Mouse (Mus musculus) heart, adult 2 months (tissue): ENCODE measurements around the gene Gm20388. TPM values are rescaled to one million over a fixed set of nuclear protein-coding genes. Genes with fewer than 3 reads are reported as not detected.
"Not testable (repeated sequence)": the region's sequence is repeated elsewhere in the genome, so short reads cannot be mapped to it uniquely, and the experiment has no call there.

ENCODE experiments used
- DNase-seq, 2 experiments: peaks; one replicate each; pipeline ENCODE4 v3.0.0; 2021
- H3K27ac ChIP-seq: fragments of 200-600 bp; 2 replicates; pipeline ENCODE4 v1.8.1; 2022
- H3K27me3 ChIP-seq: fragments of 200-500 bp; 2 replicates; pipeline ENCODE4 v1.6.1; 2012; ENCODE audit warnings: mild to moderate bottlenecking, low read length, inconsistent platforms, mixed read lengths; ENCODE audit not compliant: control insufficient read depth, insufficient read depth
- H3K36me3 ChIP-seq: fragments of 200-500 bp; 2 replicates; pipeline ENCODE4 v1.6.1; 2012; ENCODE audit warnings: low read length, inconsistent platforms; ENCODE audit not compliant: control insufficient read depth, insufficient read depth
- H3K4me1 ChIP-seq: fragments of 200-500 bp; 2 replicates; pipeline ENCODE4 v1.6.1; 2011; ENCODE audit warnings: low read length; ENCODE audit not compliant: control insufficient read depth, insufficient read depth
- H3K4me3 ChIP-seq: fragments of 200-600 bp; 2 replicates; pipeline ENCODE4 v1.8.1; 2022
- H3K79me2 ChIP-seq: fragments of 200-500 bp; replicated peaks from 2 replicates; pipeline ENCODE4 v1.6.1; 2012; ENCODE audit warnings: mild to moderate bottlenecking, inconsistent platforms, low read length, moderate library complexity, mixed read lengths; ENCODE audit not compliant: control insufficient read depth, insufficient read depth
- H3K9ac ChIP-seq: fragments of 200-500 bp; 2 replicates; pipeline ENCODE4 v1.6.1; 2012; ENCODE audit warnings: low read depth, mild to moderate bottlenecking, control low read depth, inconsistent platforms, low read length, mixed read lengths
- CTCF ChIP-seq: fragments of 200-600 bp; IDR thresholded peaks from 2 replicates; pipeline ENCODE4 v1.8.1; 2022; ENCODE audit warnings: antibody characterized with exemption, mild to moderate bottlenecking, moderate library complexity
- EP300 ChIP-seq: fragments of 200-500 bp; IDR thresholded peaks from 2 replicates; pipeline ENCODE4 v1.6.1; 2011; ENCODE audit warnings: low read depth, low read length, control low read depth; ENCODE audit not compliant: insufficient read depth
- POLR2A ChIP-seq: fragments of 200-500 bp; IDR thresholded peaks from 2 replicates; pipeline ENCODE4 v1.6.1; 2011; ENCODE audit warnings: mild to moderate bottlenecking, low read depth, low read length, control low read depth; ENCODE audit not compliant: insufficient read depth
- WGBS: fragments of 180-500 bp; shearing (Covaris S2); methylation state at CpG from one replicate; pipeline ENCODE4 v1.1.7; 2018; 5-methylcytosine and 5-hydroxymethylcytosine counted together
- intact Hi-C: fragments of 180-260 bp; cut with DNase I; formaldehyde crosslinking; loops from one replicate; pipeline ENCODE4 v1.15.1; 2025
- polyA plus RNA-seq: library from polyadenylated mRNA; depleted of rRNA; stranded (reverse); fragments of >200 nt; gene quantifications from 2 replicates; pipeline ENCODE4 v1.2.3, GENCODE M21; 2012
- total RNA-seq, 2 experiments: library from RNA; stranded (reverse); gene quantifications; 2 replicates each; pipeline ENCODE4 v1.2.3; 2021

The Gm20388 gene
- total and polyA plus RNA-seq, 3 experiments, result 1.8 to 32.3 TPM; not detected in 1

DNA sequence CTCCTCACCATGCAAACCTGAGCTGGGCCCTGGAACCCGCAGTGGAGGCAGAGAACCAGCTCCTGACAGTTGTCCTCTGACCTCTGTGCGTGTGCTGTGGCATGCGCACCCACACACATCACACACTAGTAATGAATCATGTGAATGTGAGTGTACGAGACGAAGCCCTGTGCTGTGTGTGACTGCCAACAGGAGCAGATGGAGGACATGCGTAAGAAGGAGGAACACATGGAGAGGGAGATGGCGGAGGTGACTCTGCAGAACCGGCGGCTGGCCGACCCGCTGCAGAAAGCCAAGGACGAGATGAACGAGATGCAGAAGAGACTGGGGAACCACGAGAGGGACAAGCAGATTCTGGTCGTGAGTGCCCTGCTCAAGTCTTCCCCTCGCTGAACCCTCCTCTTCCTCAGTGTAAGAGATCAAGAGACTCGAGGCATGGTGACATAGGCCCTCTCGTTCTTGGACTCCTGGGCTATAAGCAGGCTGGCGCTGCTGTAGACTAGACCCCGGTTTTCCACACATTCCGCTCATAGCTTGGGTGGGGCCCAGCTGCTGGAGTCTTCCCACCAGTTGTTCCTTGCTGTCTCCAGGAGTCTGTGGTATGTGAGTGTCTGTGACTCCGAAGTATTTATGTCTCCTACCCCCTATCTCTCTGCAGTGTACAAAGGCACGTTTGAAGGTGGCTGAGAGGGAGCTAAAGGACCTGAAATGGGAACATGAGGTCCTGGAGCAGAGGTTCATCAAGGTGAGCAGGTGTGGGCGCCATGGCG, 3617.3 kb downstream of the Gm20388 start:
- intact Hi-C loops, result no loop called here
- Histone ChIP-seq H3K4me1 (no peaks in the 10 kb centered on the region), H3K9ac (no peak overlapping the region), H3K27ac (no peak overlapping the region), H3K36me3 (no peaks in the 10 kb centered on the region), H3K4me3 (no peak overlapping the region), H3K79me2 (no peaks in the 10 kb centered on the region), H3K27me3 (no peaks in the 10 kb centered on the region)
- 87% methylated on average over 25 of the region's 25 CpGs for WGBS
- DNase-seq, result no peak
- TF ChIP-seq POLR2A (no peak), EP300 (no peak), CTCF (no peak)

GRCm38 (mm10) chr8:123536242-123536989, 3625.8 kb downstream of the Gm20388 start:
- H3K4me3 ChIP-seq, result no peak overlapping the region
- intact Hi-C loops, result no loop called here
- no peak for TF ChIP-seq EP300
- 94% methylated on average over 9 of the region's 9 CpGs for WGBS
- H3K27ac ChIP-seq, result no peak overlapping the region
- DNase-seq, result no peak
- H3K79me2 ChIP-seq, result no peaks in the 10 kb centered on the region
- no peaks in the 10 kb centered on the region for H3K36me3 ChIP-seq
- H3K27me3 ChIP-seq, result no peaks in the 10 kb centered on the region
- H3K4me1 ChIP-seq, result no peaks in the 10 kb centered on the region
- H3K9ac ChIP-seq, result no peak overlapping the region

- no peaks in the 10 kb centered on the region for H3K36me3 ChIP-seq
- no peak for DNase-seq
- H3K27ac ChIP-seq, result no peak overlapping the region
- no peaks in the 10 kb centered on the region for H3K4me1 ChIP-seq
- H3K79me2 ChIP-seq, result no peaks in the 10 kb centered on the region
- no peak overlapping the region for H3K4me3 ChIP-seq
- TF ChIP-seq EP300 (no peak), POLR2A (no peak), CTCF (no peak)
- no peaks in the 10 kb centered on the region for H3K27me3 ChIP-seq
- 64% methylated on average over 10 of the region's 10 CpGs for WGBS
- intact Hi-C loops, result no loop called here
- H3K9ac ChIP-seq, result no peak overlapping the region
Measured at GRCm38 (mm10) chr8:123536990-123537380, 3626.3 kb downstream of the Gm20388 start.

GRCm38 (mm10) chr8:123537641-123538040, 3627.0 kb downstream of the Gm20388 start:
- H3K27ac ChIP-seq, H3K79me2 ChIP-seq, H3K27me3 ChIP-seq, H3K36me3 ChIP-seq, H3K4me3 ChIP-seq, intact Hi-C loops, H3K4me1 ChIP-seq, H3K9ac ChIP-seq: not testable (repeated sequence)
- peak; percentile 37 to 49 for DNase-seq
- 79% methylated on average over 7 of the region's 14 CpGs for WGBS

- H3K79me2 ChIP-seq, intact Hi-C loops, DNase-seq, H3K27ac ChIP-seq, H3K9ac ChIP-seq, H3K4me1 ChIP-seq, H3K27me3 ChIP-seq, H3K36me3 ChIP-seq, H3K4me3 ChIP-seq: not testable (repeated sequence)
- no CpG with 5 or more reads among the region's 45 CpGs for WGBS
Measured at GRCm38 (mm10) chr8:123564221-123564620, 3653.6 kb downstream of the Gm20388 start.

DNA sequence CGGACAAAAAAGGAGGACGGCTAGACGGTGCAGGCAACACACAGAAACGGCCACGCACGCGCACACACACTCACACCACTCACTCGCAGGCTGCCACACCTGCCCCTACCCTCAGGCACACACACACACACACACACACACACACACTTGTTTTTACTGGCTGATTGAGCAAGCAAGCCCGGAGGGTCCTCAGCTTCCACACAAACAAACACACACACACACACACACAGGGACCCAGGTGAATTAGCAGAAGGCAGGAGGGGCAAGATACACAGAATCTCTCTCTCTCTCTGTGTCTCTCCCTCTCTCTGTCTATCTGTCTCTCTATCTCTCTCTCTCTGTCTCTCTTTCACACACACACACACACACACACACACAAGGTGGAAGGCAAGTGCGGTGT, 3664.7 kb downstream of the Gm20388 start:
- DNase-seq, result peak in 1 of 2 experiments; percentile 22
- intact Hi-C loops, H3K79me2 ChIP-seq, H3K4me3 ChIP-seq, H3K9ac ChIP-seq, H3K27me3 ChIP-seq, H3K27ac ChIP-seq, H3K4me1 ChIP-seq, H3K36me3 ChIP-seq: not testable (repeated sequence)
- WGBS, result 90% methylated on average over 5 of the region's 10 CpGs

GRCm38 (mm10) chr8:123600666-123601172, 3690.1 kb downstream of the Gm20388 start:
- H3K4me3 ChIP-seq, H3K4me1 ChIP-seq, intact Hi-C loops, H3K79me2 ChIP-seq, H3K9ac ChIP-seq, H3K36me3 ChIP-seq, H3K27ac ChIP-seq, H3K27me3 ChIP-seq: not testable (repeated sequence)
- peak; percentile 3 to 32 for DNase-seq
- WGBS, result 71% methylated on average over 16 of the region's 19 CpGs

GRCm38 (mm10) chr8:123601457-123601856, 3690.8 kb downstream of the Gm20388 start:
- H3K27me3 ChIP-seq, H3K27ac ChIP-seq, H3K4me3 ChIP-seq, H3K79me2 ChIP-seq, intact Hi-C loops, H3K36me3 ChIP-seq, H3K4me1 ChIP-seq, DNase-seq, H3K9ac ChIP-seq: not testable (repeated sequence)
- WGBS, result no CpG with 5 or more reads among the region's 40 CpGs

GRCm38 (mm10) chr8:123612652-123613051, 3702.0 kb downstream of the Gm20388 start:
- H3K36me3 ChIP-seq, H3K27me3 ChIP-seq, intact Hi-C loops, H3K9ac ChIP-seq, H3K4me3 ChIP-seq, H3K79me2 ChIP-seq, H3K4me1 ChIP-seq, H3K27ac ChIP-seq: not testable (repeated sequence)
- 80% methylated on average over 2 of the region's 5 CpGs for WGBS
- DNase-seq, result peak; percentile 2 to 15
